Mouse (Mus musculus): ENCODE data around the gene Rbm26.

The Rbm26 gene

DNA sequence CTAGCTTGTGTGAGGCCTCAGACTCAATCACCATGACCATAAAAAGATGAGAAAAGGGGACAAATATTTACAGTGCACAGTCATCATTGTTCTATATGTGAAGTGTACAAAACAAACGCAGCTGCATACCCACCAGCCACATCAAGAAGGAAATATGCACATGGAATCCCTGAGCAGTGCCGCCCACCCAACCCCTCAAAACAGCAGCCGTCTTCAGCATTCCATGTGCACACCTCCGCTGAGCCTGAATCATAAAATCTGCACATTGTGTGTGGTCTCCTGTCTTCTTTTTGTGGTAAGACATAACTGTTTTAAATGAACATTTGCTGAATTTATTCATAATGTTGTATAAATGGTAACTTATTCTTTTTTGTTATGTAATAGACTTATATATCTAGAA, 90.1 kb downstream of the Rbm26 start:
- peak; percentile 90 for ATAC-seq (ENCODE audit: low TSS enrichment)

DNA sequence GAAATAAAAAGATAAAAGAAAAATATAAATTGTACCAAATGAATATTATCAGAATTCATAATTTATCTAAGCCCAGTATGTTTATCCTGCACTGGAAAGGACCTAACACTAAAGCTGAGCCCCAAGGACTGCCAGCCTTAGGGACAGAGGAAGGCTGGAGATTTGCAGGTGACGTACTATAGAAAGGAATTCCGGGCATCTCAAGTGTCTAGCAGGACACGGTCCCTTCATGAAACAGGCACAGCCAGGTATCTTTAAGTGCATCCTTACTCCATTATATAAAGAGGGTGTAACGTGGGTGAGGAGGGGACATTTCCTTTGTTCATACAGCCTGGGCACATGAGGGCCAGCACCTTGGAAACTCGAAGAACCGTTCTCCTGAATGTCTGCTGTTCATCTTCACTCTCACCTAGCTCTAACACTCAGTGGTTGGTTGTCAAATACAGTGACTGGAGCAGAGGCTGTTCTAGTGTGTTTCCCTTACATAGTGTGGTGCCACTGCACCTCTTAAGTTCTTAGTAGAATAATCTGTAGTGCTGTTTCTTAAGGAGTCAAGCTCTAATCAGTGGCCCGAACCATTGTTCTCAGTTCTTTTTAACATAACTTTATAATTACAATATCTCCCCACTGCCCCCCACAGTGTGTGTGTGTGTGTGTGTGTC, 91.7 kb downstream of the Rbm26 start:
- no peak for ATAC-seq (ENCODE audit: low TSS enrichment)

DNA sequence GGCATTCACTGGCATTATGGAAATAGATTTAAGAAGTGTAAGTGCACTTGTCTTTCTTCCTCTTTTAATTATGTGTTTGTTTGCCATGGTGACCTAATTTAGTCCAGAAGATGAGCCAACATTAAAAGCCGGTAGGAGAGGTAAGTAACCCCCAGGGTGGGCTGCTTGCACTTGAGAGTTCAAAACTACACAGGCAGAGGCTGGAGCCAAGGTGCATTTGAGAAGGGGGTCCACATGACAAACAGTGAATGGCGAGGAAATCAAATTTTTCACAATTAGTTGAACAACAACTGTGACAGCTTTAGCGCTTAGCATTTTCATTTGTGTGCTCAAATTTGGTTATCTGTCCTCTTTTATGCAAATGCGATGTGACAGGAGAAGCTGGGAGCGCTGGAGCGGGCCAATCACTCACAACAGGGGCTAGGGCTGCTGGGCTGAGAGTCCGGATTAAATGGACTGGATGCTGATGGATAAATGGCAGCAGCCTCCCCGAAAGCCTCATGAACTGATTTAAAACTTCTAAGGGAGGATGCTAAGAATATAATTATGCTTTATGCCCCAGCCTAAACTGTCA, 92.3 kb downstream of the Rbm26 start:
- ATAC-seq (ENCODE audit: low TSS enrichment): no peak

DNA sequence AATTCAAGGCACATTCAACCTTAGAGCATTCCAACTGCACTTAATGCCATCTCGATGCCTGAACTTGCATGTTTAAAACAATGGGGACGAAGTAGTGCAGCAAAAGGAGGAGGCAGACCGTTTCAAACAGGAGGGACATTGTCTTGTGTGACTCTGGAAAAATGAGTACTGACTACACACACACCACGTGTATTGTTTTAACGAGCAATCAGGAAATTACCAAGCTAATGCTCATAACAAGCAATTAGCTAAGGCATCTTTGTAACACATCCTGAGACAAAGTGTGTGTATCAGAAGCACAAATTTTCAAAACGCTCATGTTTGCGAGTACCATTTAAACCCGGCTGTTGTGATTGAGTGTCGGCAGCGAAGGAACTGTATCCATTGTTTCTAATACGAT, 93.0 kb downstream of the Rbm26 start:
- no peak for ATAC-seq (ENCODE audit: low TSS enrichment)

DNA sequence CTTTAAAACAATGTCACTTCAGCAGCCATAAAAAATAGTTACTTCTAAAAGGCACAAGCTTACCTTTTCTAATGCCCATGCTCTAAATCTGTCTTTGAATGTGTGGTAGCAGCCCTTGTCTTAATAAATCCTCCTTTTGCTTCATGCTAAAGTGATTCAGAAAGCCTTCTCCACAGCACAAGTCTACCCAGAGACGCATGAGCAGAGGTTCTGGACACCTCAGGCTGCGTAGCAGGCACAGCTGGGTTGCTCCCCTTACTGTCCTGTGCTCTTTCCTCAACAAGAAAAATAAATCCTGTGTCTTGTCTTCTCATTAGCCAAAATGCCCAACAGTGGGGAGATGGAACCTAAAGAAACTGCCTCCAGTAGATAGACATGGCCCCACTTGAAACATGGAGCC, 102.4 kb downstream of the Rbm26 start:
- ATAC-seq (ENCODE audit: low TSS enrichment): no peak

DNA sequence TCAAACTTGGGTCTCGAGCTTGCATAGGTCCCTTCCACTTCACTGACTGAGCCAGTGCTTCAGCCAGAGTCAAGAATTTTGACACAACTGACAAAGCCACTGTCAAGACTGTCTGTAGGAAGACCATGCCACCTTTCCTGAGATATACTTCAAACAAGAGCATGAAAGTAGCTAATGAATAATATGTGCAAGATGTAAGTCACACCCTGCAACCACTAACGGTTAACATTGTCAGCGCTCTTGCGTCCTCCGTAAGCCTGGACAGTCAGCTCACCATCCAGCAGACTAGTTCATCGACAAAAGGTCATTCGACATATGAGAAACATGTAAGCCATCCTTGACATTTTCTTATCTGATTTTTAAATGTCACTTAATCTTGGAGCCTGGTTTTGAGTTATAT, 102.8 kb downstream of the Rbm26 start:
- ATAC-seq (ENCODE audit: low TSS enrichment): no peak

DNA sequence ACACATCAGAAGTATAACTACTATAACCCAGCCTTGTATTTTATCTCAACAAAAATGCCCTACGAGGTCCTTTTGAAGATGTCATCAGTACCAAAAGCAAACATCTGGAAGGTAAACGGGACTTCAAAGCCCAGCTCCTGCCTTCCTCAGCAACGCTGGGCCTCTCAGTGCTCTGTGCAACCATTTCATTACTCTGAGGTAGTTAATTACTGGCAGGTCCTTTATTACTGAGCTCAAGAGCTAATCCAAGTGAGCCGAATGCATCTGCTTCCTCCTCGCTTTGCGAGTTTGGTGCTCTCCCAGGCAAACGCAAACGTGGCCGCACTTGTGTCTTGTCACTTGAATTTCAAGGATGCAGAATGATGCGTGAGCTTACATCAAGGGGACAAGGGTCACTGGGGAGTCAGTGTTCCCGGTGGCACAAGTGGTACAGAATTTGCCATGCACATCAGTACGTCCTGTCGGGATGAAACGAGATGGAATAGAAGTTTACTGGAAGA, 106.1 kb downstream of the Rbm26 start:
- ATAC-seq (ENCODE audit: low TSS enrichment): no peak

DNA sequence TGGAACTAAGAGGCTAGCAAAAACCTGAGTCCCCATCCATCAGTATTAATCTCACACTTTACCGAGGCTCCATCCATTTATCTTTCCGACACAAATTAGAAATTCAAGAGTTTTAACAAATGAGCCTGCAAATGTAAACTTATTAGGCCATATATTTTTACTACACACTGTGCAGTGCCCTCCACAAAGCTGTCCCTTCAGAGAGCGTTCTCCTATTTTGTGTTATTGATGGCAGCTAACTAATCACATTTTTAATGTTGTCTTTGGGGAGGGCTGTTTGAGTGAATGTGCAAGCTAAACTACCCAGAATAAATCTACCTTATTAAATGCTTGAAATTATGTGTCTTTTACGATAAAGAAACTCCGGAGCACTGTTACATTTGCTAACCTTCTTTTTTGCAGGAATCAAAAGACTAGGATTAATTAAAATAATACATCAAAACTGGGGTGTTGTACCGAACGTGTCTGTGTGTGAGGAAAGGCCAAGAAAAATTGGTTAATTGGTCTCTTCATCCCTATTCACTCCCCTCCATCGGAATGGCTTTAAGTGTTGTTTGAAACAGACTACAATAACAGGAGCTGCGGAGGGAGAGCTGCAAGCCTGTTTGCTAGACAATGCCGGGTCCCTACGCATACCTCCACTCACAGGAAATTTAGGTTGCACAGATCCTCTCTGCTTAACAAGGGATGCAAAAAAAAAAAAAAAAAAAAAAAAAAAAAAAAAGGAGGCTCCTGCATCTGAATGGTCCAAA, 106.7 kb downstream of the Rbm26 start:
- no peak for ATAC-seq (ENCODE audit: low TSS enrichment)

DNA sequence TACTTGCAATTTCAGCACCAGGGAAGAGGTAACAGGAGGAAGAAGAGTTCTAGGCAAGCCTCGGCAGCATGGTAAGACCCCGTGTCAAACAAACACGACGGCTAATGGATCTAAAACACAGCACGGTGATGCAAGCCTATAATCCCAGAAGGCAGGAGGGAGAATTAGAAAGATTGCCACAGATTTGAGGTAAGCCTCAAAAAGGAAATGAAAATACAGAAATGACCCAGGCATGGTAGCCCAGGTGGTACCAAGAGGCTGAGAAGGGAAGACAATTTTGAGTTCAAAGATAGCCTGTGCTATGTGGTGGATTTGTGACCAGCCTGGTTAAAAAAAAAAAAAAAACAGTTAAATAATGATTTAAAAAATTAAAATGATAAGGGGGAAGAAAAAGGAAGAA, 109.1 kb downstream of the Rbm26 start:
- no peak for ATAC-seq (ENCODE audit: low TSS enrichment)

DNA sequence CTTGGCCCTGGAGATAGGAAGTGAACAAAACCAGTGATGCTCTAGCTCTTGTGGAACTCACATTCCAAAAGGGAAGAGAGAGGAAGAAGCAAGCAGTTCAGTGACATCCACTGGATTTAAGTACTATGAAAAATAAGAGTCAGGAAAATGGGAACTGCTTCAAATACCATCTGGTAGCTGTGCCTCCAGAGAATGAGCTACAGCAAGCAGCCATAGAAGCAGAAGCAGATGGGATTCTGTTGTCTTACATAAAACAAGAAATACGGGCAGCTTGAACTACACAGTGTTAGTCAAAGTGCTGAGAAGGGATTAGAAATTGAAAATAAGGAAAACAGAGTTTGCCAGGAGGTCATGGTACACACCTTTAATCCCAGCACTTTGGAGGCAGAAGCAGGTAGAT, 112.9 kb downstream of the Rbm26 start:
- ATAC-seq (ENCODE audit: low TSS enrichment): peak; percentile 97

DNA sequence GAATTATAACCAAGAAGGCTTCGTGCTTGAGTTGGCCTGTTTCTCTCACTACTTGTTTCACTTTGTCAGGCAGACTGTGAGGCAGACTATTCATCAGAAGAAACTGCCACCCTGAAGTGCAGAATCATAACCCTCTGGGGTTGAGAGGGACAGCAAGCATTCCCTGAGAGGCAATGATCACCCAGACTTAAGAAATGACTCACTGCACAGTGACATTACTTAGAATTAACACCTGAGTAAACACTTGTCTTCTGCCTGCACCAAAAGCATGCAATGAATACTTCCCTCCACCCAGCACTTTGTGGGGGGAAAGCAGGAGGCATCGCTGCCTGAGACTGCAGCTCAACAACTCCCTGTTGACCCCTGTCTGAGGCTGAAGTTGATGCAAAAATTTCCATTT, 115.9 kb downstream of the Rbm26 start:
- no peak for ATAC-seq (ENCODE audit: low TSS enrichment)

DNA sequence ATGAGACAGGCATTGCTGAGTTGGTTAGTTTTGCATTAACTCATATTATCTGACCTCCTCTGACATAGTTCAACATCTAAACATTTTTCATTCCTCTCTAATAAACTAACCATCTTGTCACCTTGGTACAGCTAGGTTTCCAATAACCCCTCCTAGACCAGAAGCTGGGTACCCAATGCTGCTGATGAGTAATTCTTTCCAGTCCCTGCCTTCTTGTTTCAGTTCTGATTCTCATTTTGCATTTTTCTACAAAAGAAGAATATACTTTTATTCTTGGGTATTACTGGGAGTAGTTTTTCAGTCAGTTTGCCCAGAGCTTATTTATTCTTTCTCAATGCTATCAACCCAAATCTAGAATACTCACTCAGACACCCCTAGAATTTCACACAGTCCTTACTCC, 119.2 kb downstream of the Rbm26 start:
- no peak for ATAC-seq (ENCODE audit: low TSS enrichment)
